Mouse (Mus musculus): ENCODE results near the gene H2-DMb2.
A peak's percentile ranks its signal among the peaks of the same experiment; 100 is the strongest.

Gene H2-DMb2

DNA sequence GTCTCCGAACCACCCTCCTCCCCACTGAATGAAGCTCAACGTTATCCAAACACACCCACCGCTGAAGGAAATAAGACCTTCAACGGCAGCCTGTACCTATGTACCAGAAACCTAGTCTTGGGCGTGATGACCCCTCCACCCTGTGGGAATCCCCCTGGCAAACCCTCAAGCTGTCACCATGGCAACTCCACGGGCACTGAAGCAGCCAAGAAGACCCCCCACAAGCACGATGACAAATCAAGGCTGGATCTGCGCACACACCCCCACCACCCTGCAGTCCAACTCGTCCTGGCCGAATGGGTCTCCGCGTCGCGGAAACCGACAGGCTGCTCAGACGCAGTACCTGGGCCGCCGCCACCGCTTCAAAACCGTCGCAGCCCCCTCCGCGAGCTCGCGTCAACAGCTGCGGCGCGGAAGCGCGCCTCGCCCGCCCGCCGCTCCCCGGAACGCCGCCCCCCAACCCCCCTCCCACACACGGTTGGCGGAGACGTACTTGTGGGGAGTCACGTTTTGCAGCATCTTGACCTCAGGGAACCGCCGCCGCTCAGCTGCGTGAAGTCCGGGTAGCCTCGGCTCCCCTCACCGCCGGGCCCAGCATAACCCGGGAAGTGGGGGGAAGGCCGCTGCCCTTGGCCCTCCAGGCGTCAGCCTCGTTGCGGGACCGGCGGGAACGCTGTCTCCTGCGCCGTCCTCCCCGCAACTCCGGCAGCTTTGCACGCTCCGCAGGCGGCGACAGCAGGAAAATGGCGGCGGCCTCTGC is 24.8 kb upstream of the H2-DMb2 start:
- DNase-seq (ENCODE audit: low read depth, low spot score): no peak

- no peak for DNase-seq (ENCODE audit: low read depth, low spot score)
Observed at GRCm38 (mm10) chr17:34118873-34119248, 24.2 kb upstream of the H2-DMb2 start.

DNA sequence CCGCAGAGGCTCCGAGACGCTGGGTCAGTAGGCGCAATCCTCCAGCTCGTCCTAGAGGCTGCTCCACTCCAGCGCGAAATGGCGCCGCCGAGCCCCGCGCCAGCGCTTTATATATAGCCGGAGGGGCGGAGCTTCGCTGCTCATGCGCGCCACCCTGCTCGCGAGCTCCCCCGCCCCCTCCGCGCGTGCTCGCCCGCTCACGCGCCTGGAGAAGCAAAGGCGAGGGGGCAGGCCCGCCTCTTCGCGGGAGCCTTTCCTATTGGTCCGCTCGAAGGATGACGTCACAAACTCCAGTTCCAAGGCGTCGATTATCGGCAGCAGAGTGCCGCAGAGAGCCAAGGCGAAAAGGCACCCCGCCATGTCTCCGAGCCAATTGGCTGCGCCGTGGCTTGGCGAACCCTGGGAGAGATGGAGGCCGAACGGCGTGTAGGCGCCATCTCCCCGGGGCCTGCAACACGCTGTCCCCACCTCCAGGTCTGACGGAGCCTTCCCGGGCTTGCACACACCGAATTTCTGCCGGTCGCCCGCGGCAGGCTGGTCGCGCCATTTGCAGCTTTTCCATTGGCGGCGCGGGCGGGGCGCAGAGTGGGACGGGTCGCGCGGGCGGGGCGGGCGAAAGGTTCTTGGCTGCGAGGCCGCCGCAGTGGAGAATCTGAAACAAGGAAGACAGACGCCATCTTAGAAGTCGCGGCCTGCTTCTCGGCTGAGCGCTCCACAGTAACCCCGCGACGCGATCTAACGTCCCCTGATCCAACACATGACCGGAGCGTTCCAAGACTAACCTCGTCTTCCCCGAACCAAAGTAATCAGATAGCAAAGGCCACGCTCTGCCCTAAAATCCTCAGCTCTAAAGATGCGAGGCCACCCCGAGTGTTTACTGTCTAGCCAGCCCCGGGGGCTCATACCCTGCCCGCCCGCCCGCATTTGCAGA is 23.6 kb upstream of the H2-DMb2 start, which contains the start of gene H2-DMa:
Gene H2-DMa (plus strand): TSS at position 293 of the 931 bp plus-strand sequence.
- DNase-seq (ENCODE audit: low read depth, low spot score): peak; percentile 98

DNA sequence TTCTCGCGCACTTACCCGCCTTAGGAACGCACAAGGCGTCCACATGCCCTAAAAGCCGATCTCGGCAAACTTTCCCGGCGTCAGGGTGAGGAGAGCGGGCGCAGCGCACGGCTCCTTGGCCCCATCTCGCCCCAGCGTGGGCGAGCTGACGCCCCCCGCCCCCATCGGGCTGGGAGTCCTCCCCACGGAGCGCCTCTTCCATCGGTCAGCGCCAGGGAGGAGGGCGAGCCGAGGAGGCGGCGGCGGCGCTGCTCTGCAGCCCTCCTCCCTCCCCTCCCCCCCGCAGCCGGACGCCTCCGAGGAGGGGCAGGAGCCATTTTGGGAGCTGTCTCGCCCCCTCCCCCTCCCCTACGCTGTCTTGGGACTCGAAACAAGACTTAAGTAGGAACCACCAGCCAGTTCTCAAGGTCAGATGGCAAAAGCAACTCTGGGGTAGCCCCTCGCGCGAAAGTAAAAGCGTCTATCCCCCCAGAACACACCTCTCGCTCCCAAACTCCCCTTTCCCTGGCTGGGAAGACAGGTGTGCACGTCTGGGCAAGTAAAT is 22.9 kb upstream of the H2-DMb2 start:
- DNase-seq (ENCODE audit: low read depth, low spot score): no peak

GRCm38 (mm10) chr17:34120814-34121171 is 22.3 kb upstream of the H2-DMb2 start:
- no peak for DNase-seq (ENCODE audit: low read depth, low spot score)

GRCm38 (mm10) chr17:34121172-34121878 is 21.8 kb upstream of the H2-DMb2 start:
- DNase-seq (ENCODE audit: low read depth, low spot score): no peak

- DNase-seq (ENCODE audit: low read depth, low spot score): no peak
Observed at GRCm38 (mm10) chr17:34121879-34122187, 21.3 kb upstream of the H2-DMb2 start.

DNA sequence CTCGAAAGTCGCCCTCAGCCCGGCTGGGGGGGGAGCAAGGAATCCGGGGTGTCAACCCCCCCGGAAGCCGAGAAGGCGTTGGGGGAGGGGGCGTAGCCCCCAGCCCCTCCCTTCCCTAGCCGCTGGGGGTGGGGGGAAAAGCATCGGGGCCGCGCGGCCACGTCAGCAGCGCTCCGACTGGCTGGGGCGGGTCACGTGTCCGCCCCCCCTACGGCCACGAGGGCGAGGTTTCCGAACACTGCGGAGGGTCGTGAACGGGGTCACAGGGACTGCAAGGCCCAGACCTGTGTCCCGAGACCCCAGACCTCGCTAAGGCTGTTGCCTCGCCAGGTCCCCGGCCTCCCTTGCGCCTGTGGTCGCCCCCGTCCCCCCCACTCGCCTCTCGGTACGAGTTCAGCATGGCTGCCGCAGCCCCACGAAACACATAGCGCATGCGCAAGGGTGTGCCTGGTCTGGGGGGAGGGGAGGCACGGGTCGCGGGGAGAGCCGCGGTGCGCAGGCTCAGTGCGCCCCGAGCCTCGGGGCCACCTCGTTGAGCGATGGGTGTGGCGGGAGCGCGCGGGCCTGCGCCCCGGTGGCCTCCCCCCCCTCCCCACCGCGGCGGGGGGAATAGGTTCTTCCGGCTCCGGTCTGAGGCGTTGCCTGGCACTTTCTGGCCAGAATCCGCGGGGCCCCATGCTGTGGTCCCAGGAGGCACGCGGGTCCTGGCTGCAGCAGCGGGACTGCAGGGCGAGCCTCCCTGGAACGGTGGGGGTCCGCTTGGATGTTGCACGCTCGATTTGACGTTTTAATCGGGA is 20.7 kb upstream of the H2-DMb2 start, which contains the start of gene Brd2:
Gene Brd2 (minus strand): TSS at position 447 of the 797 bp plus-strand sequence.
- peak; percentile 93 for DNase-seq (ENCODE audit: low read depth, low spot score)

DNA sequence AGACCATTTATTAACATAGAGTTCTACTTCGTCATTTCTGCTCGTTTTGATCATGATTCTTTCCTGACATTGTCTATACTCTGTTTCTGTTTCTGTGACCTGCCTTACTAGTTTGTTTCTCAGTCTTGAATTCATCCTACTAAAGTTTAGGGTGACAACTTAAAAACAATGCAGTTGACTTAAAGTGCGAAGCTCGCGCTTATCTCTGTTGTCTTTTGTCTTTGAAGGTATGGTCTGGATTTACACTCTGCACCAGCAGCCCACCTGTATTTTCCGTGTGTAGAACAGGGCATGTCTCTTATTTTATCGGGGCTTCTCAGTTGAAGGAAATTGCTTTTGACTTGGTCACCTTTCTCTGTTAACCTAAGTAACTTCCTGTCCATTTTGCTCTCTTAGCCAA is 20.0 kb upstream of the H2-DMb2 start:
- no peak for DNase-seq (ENCODE audit: low read depth, low spot score)

DNA sequence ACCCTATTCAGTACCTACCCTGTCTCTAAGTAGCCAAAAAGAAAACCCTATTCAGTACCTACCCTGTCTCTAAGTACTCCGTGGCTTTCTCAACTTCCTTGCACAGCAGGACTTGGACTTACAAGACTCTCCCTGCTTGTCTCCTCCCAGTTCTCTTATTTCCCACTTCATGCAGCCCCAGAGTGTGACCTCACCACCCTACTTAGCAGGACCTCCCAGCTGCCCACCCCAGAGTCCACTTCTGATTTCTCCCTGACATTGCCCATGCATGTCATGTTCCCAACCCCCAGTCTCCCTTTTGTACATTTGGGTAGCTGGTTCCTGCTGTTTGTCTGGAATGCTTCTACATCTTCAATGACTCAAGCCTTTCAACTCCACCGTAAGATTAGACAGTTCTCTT is 19.6 kb upstream of the H2-DMb2 start:
- DNase-seq (ENCODE audit: low read depth, low spot score): no peak

GRCm38 (mm10) chr17:34124649-34125048 is 18.5 kb upstream of the H2-DMb2 start:
- no peak for DNase-seq (ENCODE audit: low read depth, low spot score)

DNA sequence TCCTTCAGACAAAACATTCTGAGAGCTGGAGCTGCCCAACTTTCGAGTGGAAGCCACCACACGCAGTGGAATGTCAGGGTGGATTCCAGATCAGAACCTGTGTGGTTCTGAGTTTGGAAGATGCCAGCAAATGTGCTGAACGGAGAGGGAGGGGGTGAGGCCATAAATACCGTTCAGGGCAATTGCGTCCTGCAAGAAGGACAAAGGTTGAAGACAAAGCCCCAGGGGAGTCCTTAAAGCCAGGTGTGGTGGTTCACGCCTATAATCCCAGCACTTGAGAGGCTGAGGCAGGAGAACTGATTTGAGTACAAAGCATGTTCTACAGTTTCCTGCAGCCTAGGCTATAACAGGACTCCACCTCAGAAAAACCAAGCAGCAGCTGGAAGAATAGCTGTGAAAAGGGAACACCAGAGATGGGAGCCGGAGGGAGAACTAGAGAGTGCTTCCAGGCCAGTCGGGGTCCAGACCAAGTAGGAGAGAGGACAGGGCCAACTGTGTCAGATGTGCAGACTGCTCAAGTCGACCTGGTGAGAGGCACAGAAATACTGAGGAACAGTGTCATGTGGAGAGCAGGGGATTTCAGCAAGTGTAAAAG is 16.2 kb upstream of the H2-DMb2 start:
- no peak for DNase-seq (ENCODE audit: low read depth, low spot score)

DNA sequence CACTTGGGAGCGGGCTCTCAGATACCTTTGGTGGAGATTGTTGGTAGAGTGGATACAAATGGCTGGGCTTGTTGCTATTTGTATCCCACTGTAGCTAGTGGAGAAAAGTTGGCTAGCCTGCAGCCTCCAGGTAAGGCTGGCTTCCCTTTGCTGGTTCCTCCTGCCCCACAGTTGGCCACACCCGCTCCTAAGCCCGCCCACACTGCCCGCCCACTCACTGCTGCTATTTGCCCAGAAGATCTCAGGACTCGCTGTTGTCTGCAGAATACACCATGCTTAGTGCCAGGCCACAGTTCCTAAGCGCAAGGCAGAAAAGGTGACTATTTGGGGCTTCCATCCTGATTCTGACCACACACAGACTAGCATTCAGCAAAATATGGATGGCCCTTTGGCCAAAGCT is 15.6 kb upstream of the H2-DMb2 start:
- DNase-seq (ENCODE audit: low read depth, low spot score): no peak

DNA sequence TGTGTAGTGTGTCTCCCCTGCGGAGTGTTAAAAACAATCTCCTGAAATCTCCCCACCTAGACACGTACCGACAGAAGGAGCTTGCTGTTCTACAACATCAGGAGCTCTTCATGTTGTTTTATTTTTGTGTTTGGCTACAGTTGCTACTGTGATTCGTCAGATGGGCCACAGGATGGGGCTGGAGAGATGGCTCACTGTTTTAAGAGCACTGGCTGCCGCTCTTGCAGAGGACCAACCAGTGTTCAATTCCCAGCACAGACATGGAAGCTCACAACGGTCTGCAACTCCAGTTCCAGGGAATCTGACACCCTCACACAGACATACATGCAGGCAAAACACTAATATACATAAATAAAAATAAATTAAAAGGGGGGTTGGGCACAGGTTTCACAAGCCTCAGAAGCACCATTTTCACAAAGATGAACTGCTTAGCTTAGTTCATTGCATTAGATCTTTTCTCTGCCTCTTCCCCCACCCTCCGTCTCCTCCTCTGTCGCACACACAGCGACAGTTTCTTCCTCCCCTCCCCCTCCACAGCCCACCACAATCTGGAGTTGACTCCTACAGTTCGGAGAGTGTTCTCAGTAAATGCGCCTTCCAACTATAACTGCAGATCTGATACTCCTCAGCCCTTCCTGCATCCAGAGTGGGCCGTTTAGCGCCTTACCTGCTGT is 14.7 kb upstream of the H2-DMb2 start:
- no peak for DNase-seq (ENCODE audit: low read depth, low spot score)

DNA sequence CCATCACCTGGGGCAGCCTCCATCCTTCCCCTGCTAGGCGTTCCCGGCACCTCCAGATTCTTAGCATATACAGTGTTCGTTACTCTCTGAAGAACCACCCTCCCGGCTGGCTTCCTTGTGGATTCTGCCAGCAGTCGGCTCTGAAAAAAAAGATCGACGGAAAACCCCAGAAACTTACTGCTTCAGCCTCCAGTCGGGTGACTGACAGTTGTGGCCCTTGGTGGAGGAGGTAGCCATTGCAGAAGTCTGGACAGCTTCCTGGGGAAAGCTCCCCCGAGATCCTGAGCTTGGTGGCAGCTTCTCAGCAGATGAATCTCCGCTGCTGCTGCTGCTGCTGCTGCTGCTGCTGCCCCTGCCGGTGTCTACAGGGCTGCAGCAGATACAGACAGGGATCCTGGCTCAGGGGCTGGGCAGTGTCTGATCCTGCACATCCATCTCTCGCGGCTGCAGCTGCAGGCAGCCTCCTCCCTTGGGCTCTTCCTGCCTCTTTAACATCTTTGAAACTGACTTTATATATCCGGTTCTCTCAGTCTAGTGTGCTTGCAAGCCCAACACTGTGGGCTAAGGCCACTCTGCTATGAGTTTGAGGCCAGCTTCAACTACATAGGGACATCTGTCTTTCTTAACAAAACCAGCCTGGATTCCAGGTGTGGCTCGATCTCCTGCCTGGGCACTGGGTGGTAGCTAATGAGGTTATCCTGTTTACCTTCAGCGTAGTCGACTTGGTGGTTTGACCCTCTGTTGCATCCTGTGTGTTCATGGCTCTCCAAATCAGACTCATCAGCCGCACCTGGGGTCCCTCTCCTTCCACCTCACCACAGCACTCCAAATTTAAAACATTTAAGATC is 13.9 kb upstream of the H2-DMb2 start:
- no peak for DNase-seq (ENCODE audit: low read depth, low spot score)

DNA sequence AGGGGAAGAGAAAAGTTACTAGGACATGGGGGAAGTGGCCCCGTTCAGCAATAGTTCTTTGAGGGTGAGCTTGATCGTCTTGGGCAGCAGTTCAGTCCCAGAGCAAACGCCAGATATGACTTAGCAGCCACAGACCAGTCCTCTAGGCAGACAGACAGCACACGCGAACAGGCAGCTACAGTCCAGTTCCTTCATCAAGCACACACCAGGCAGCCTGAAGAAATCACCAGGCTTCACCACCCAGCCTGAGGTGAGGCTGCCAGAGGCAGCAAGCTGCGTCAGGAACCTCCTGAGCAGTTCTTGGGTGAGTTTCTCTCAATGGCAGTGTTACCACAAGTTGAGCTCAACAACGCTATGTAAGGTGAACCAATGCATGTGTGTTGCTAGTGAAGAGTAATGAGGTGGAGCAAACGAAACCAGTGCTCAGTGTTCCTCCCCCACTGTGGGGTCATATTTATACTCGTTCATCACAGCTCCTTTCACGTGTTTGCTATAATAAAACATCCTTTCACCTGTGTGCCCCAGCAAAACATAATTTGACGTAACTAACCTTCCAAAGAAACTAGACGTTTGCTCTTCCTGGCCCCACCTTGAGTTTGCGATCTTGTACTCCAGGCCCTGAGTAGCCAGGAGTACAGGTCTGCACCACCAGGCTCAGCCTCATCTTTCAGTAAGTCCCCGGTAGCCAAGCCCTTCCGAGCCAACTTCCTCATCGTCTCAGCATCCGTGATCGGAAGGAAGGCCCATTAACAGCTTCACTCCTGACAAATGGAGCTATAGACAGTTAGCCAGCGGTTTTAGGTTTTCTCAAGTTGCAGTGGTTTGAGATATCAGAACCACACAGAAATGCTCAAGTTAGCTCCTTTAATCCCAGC is 12.8 kb upstream of the H2-DMb2 start:
- DNase-seq (ENCODE audit: low read depth, low spot score): no peak

DNA sequence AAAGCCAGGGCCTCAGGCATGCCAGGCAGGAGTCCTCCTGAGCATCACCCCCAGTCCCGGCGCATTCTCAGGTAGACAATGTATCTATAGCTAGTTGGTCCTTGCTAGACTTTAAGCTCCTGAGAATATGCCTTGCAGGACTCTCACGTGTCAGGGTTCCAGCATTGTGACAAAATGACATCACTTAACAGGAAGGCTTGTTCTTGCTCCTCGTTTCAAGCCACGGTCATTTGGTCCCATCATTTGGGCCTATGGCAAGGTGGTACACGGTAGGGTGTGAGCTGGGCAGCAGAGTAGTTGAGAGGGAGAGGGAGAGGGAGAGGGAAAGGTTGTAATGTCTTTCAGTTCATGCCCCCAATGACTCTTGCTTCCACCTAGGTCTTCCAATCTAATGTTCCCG is 11.2 kb upstream of the H2-DMb2 start:
- no peak for DNase-seq (ENCODE audit: low read depth, low spot score)

DNA sequence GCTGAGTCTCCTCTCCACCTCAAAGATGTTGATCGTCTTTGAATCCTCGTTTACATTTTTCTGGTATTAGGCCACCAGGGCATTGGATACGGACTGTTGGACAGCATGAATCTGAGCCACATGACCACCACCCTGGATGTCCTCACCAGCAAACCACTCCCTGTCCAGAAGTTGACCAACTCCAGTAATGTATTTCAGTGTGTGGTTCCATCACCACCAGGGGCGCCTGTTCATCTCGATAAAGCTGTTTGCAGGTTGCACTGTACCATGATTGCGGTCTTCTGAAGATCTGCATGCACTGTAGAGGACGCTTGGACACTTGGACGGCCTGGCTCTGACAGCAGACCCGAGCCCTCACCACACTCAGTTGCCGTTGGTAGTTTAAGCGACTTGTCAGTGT is 9.8 kb upstream of the H2-DMb2 start:
- no peak for DNase-seq (ENCODE audit: low read depth, low spot score)

Measured in brain, embryonic 18.5 days (tissue).